Mouse (Mus musculus) spleen, adult 10 weeks (tissue): Measurements from ENCODE around the gene Tyw1. TPM values are rescaled to one million over a fixed set of nuclear protein-coding genes. Genes with fewer than 3 reads are reported as not detected.

Experiments used
- polyA plus RNA-seq: library from polyadenylated mRNA; stranded (reverse); fragments of 350-450 nt; fragmentation: Illumina TruSeq; extraction: RNeasy Lipid Tissue Mini Kit (QIAGEN cat#74804); gene quantifications from one replicate; pipeline ENCODE4 v1.2.3, GENCODE M21; 2015; ENCODE audit warnings: low replicate concordance; ENCODE audit not compliant: insufficient read depth

Gene Tyw1
- 14.7 TPM for polyA plus RNA-seq

DNA sequence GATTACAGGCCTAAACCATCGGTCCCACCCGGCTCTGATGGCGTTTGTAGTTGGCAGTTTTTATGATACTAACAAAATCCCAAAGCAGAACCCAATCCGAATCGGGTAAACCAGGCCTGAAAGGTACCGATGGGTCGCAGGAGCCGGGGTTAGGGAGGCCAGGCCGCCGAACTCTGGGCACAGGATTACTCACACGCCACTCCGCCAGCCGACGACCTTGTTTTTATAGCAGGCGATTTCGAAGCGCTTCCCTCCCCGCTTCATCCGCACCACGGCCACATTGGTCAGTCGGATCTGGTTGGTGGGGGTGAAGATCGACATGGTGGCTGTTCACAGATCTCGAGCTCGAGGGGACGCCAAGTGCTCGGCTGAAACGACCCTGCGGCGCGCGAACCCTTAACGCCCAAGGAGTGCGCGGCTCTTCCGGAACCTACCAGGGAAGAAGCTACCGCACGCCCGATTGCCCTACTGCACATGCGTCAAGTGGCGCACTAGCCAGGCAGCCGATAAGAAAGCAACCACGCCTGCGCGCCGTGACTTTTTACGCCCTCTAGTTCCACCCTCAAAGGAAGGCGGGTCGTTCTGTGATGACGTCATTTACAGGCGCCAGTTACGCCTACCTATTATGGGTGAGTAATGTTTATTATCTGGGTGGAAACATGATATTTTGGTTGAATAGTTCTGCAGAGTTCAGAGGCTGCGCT, at the start of gene Tyw1, which contains the start of gene Sbds:
Gene Tyw1 (plus strand): TSS at position 603 of the 704 bp plus-strand sequence.
Gene Sbds (minus strand): TSS at position 514 of the 704 bp plus-strand sequence.

GRCm38 (mm10) chr5:130216781-130217180, 38.6 kb upstream of the Tyw1 start, which contains the start of gene Tmem248:
Tmem248 (plus strand) TSS chr5:130217081.

GRCm38 (mm10) chr5:130369237-130369636, 113.8 kb downstream of the Tyw1 start, which contains the start of gene Caln1:
Caln1 (plus strand) TSS chr5:130369455.

GRCm38 (mm10) chr5:130384222-130384912, 128.9 kb downstream of the Tyw1 start, which contains the start of gene A330070K13Rik:
A330070K13Rik (minus strand) TSS chr5:130384631.

Other genes with a start within 250 kb of the Tyw1 start
- 8.8 TPM for gene Asl, start 226.4 kb upstream of the Tyw1 start, polyA plus RNA-seq
- 34.2 TPM for gene Crcp, start 226.3 kb upstream of the Tyw1 start, polyA plus RNA-seq
- 40.1 TPM for gene Tpst1, start 182.3 kb upstream of the Tyw1 start, polyA plus RNA-seq
- 3.0 TPM for gene Kctd7, start 110.8 kb upstream of the Tyw1 start, polyA plus RNA-seq
- 35.6 TPM for gene Rabgef1, start 83.8 kb upstream of the Tyw1 start, polyA plus RNA-seq
- gene Tmem248, start 38.5 kb upstream of the Tyw1 start, polyA plus RNA-seq, result 38.5 TPM
- gene Sbds, start 89 bp upstream of the Tyw1 start, polyA plus RNA-seq, result 107 TPM
- gene Caln1, start 113.8 kb downstream of the Tyw1 start, polyA plus RNA-seq, result not detected
- gene A330070K13Rik, start 129.0 kb downstream of the Tyw1 start, polyA plus RNA-seq, result not detected